Mouse (Mus musculus) liver, adult (tissue): ENCODE data around the gene Nmi.

ENCODE experiments used
- GATA4 ChIP-seq: IDR thresholded peaks from 2 replicates; pipeline ENCODE4 v1.6.1; 2014; ENCODE audit warnings: mild to moderate bottlenecking, low read length; ENCODE audit not compliant: insufficient replicate concordance

Nmi gene

DNA sequence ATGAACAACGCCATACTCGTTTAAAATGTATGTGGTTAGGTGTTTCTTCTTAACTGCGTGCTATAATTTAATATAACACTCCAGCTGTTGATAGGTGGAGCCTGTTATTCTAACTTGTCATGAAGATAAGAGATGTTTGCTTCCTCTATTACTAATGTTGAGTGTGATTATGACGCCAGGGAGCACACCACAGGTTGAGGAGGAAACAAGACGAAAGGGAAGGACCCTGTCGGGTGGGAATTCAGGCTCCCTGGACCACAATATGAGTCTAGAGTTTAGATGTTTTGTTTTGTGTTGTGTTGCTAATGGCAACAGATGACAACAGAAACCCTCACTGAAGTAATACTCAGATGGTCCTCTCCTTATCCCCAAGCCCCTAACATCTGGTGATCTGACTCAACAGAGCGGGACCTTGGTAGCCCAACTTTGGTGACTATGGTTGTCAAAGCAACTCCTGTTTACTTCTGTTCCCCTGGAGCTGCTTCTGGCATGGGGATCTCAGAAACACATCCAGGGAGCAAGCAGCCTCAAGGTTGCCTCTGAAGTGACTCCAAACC is 19.6 kb downstream of the Nmi start:
- no peak for TF ChIP-seq GATA4

DNA sequence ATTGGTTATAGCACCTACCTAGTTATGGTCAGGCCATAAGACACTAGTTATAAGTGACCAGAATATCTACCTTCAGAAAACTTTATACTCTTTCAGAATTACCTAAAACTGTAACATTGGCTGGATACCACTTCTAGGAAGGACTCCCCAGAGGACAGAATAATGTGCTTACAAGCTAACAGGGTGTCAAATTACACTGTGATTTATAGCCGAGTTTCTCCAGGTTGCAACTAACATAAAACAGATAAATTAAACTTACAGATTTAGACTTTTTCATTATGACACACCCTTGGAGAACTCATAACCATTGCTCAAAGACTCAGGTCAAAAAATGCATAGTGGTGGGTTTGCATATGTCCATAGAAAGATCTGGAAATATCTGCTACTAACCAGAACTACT is 22.4 kb downstream of the Nmi start:
- no peak for TF ChIP-seq GATA4

DNA sequence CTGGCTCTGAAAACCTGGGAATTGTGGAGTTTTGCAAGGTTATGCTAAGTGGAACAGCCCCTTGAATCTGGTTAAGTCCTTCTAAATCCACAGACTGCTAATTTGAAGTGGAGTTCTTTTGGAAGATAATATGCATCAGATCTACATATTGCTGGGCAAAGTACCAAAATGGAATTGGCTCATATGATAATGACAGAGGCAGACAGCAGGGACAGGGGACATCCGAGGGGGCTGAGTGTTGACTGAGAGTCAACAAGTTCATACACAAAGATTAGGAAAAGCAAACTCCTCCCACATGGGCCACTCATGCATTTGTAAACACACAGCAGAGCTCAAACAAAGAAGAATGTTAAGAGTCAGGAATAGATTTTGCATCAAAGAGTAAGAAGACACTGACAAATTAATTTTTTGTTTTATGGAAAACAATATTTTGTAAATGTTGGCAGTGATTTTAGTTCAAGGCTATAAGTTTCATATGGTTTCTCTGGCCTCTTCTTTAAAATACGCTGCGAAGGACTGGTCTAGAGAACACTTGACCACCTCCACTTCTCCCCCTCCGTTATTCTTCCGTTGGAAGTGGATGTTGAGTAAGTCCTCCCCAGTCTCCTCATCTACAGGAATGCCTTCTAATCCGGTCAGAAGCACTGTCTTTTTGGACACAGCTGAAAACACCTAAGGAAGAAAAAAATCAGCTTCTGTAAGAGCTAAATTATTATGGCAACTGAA is 25.0 kb downstream of the Nmi start:
- no peak for TF ChIP-seq GATA4

DNA sequence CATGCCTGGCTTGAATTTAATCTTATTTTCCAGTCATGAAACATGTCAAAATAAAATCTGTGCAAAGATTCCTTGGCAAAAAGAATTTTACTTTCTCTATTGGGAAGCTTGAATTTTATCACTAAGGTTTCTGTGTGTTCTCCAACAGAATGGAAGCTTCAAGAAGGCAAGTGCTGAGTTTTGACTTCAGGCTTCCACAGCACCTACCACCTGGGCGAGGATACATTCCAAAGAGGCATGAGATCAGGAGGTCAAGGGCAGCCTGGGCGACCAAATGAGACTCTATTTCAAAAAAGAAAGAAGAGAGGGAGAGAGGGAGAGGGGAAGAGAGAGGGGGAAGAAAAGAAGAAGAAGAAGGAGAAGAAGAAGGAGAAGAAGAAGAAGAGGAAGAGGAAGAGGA is 27.5 kb downstream of the Nmi start:
- no peak for TF ChIP-seq GATA4

DNA sequence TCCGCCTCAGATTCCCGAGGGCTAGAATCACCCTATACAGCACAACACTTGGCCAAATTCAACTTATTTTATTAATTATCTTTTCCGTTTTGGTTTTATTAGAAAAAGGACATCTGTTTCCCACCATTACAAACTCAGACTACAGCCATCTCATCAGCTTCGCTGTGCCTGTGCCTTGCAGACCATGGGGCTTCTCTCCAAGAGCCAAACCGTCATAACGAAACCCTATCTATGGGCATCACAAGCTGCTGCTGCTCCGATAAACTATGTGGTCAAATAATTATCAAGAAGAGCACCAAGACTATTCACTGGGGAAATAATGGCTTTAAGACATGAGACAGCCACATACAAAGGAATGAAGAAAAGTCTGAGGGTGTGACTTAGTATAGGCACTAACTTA is 31.5 kb downstream of the Nmi start:
- TF ChIP-seq GATA4, result no peak

DNA sequence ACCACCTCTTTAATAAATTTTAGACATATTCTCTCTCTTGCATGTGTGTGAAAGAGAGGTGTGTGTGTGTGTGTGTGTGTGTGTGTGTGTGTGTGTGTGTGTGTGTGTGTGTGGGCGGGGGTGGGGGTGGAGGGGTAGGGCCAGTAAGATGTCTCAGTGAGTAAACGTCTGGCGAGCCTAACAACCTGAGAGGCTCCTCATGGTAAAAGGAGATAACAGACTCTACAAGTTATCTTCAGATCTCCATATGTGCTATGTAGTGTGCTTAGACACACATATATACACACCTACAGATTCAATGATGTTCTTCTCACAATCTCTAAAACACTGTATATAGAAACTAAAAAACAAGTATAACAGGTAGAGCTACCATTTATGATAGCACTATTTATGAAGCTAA is 34.5 kb downstream of the Nmi start:
- no peak for TF ChIP-seq GATA4

DNA sequence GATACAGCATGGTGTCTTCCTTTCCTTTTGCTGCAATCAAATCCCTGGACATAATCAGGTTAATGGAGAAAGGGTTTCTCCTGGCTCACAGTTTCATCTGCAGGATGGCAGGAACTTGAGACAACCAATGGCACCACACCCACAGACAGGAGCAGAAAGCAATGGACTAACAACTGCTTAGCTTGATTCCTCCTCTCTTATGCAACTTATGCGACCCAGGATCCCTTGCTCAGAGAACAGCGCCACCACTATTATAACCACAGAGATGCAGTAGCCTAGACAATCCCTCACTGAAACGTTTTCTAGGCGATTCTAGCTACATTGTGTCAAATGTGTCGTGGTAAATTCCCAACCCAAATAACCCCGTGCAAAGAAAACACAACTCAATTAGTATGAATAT is 36.3 kb downstream of the Nmi start:
- no peak for TF ChIP-seq GATA4

DNA sequence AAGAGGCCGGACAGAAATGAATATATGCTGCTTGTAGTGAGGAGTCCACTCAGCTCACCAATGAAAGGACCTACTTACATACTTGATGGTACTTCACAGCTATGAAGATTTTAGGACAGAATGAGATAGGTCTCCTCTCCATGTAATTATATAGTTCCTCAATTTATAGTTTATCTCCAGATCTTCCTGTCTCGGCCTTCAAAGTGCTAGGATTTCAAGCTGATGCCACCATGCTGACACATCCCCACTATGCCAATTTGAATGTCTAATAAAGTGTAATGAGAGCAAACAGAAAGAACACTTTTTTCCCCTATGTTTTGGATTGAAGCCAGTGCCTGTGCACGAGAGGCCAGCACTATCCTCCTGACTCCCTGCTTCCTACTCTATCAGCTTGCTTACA is 36.7 kb downstream of the Nmi start:
- no peak for TF ChIP-seq GATA4

DNA sequence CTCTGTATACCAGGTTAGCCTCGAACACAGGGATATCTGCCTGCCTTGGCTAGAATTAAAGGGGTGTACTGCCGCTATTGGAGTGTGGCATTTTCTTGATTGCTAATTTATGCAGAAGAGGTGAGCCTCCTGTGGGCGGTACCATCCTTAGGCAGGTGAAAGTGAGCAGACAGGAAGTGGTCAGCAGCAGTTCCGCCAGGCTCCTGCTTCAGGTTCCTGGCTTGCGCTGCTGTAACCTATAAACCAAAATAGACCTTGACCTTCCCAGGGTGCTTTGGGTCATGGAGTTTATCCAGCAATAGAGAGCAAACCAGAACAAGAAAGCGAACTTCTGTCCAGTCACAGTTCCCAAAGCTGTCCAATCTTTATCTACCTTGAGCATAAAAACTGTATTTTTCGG is 37.4 kb downstream of the Nmi start:
- TF ChIP-seq GATA4, result no peak

DNA sequence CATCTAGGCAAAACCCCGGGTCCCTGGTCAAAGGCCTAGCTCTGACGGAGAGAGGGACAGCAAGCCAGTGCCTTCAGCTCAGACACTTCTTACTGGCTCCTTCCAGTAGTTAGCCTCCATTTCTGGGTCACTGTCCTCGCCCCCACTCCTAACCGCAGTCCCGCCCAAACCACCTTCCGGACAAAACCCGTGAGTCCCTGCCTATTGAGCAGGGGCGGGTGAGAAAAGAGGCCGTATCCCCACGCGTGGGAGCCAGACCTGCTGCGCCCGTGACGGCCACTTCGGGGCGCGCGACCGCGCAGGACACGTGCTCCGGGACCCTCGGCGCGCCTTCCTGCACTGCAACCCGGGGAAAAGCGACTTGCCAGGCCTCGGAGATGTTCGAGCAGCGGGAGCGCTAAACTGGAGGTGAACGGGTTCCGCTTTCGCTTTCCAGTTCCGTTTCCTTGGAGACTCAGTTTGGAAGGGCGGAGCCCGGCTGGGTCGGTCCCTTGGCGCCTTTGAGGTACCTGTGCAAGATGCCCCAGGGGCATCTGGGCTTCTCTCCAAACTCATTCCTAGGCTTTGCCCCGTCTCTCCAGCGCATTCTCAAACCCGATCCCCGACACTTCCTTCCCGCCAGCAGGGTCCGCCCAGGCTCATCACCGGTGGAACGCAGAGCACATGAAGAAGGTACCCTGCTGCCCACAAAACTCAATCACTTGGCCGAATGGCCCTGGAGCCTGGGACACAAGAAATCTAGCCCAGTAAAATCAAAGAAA is 38.5 kb downstream of the Nmi start, which contains the start of gene Rbm43:
TSS of gene Rbm43 (minus strand) at position 590 of the 761 bp plus-strand sequence.
- TF ChIP-seq GATA4, result no peak

DNA sequence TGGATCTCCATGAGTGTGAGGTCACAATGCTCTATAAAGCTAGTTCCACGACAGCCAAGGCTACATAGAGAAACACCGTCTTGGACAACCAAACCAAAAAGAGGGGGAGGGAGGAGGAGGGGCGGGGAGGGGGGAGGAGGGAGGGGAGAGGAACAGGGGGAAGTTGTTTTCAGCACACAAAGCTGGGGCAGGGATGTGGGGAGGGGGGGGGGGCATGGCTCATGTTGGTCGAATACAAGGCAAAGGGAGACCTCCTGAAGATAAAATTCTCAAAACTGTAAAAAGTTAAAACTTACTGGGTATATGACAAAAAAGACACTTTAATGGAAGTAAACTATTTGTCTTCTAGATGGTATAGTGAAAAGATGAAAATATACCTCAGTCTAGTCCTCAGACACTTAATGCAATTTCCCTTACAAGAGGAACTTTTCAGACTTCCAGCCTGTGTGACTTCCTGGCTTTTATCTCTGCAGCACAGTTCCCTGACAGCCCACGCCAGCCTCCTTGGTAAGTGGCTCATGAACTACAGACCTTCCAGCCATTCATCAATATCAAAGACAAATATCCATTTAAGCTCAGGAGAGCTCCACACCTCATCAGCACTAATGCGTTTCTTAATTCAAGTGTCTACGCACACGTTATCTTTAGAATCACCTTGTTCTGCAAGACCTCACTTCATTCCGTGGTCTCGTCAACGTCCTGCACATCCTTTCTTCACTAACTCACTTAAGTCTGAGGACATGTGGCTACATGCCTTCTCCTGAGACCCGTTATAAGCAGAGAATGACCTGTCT is 39.8 kb downstream of the Nmi start:
- TF ChIP-seq GATA4, result no peak

DNA sequence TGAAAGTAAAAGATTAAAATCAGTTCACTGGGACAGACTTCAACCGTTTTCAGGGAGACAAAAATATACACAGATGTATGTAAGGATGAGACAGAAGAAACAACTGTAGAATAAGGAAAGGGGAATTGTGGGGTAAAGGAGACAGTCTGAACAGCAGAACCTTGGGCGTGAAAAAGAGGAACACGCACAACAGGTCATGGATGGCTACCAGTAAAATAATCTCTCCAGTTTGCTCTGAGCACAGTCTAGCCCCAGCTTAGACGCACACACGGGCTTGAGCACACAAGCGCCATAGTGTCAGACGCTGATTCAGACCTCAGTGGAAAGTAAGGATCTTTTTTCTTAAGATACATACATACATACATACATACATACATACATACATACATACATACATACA is 42.1 kb downstream of the Nmi start:
- no peak for TF ChIP-seq GATA4

DNA sequence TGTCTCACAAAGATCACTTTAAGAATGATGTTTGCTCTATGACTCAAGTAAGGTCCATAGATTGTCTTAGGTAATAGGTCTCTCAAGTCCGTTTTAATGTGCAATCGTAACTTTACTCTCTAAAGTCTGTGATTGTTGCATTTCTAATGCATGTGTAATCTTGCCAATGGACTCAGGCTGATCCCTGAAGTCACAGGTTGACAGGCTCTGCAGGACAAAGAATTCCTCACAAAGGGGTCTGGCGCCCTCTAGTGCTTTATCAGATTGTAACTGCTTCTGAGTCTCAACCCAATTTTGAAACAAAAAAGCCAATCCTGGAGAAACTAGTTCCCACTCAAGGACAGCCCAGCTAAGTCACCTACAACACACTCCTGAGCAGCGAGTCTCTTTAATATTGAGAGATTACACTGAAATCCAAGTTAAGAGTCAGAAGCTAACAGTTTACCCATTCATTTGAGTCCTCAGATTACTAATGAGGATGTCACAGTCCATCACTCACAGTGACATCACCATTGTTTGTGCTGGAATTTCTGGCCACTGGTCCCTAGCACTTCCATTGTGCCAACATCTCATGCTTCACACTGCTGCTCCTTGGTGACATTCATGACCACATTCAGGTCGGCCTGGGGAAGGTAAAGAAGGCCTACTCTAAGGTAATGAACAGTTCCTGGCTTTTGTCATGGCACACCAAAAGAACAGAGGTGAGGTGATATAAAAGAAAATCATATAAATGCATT is 58.2 kb downstream of the Nmi start:
- no peak for TF ChIP-seq GATA4

DNA sequence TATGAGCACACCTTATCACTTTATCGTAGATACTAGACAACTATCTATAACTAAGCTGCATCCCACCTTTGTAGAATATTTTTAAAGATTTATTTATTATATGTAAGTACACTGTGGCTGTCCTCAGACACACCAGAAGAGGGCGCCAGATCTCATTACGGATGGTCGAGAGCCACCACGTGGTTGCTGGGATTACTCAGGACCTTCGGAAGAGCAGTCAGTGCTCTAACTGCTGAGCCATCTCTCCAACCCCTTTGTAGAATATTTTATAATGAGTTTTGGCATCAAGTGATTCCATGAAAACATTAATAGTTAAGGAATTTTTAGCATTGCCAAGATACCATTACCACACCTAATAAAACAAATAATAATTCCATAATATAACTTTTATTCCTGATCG is 58.8 kb downstream of the Nmi start:
- TF ChIP-seq GATA4, result no peak

DNA sequence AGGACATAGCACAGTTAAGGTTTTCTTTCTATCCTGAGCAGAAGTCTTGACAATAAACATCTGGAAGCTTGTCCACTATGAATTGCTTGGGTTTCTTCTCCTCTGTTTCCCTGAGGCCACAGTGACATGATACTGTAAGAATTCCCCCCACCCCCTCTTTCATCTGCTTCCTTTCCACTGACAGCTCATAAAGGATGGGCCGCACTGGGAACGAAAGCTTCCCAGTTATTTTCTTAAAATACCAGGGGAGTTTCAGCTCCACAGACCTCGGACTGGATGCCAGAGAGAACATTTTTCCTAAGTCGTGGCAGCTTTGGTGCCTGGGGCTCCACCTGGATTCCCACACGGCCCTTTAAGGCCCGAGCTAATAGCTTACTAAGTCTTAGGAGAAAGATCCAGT is 60.6 kb downstream of the Nmi start:
- no peak for TF ChIP-seq GATA4
